Mouse (Mus musculus) cerebellum, adult 9-11 months (tissue): ENCODE results near the gene Nrxn3.
A peak's percentile ranks its signal among the peaks of the same experiment; 100 is the strongest.

Experiments
- DNase-seq: peaks from one replicate; pipeline ENCODE4 v3.0.0; 2022

The Nrxn3 gene

GRCm38 (mm10) chr12:89198764-89199525 is 476.3 kb downstream of the Nrxn3 start:
- no peak for DNase-seq

- DNase-seq: no peak
Measured at GRCm38 (mm10) chr12:89211608-89212007, 488.9 kb downstream of the Nrxn3 start.

GRCm38 (mm10) chr12:89239826-89240225 is 517.1 kb downstream of the Nrxn3 start:
- DNase-seq: no peak

GRCm38 (mm10) chr12:89241554-89241953 is 518.9 kb downstream of the Nrxn3 start:
- DNase-seq: no peak

GRCm38 (mm10) chr12:89242476-89242875 is 519.8 kb downstream of the Nrxn3 start:
- DNase-seq: no peak

- no peak for DNase-seq
Measured at GRCm38 (mm10) chr12:89255275-89255892, 532.7 kb downstream of the Nrxn3 start.

- no peak for DNase-seq
Measured at GRCm38 (mm10) chr12:89258879-89259278, 536.2 kb downstream of the Nrxn3 start.

- DNase-seq: no peak
Measured at GRCm38 (mm10) chr12:89260076-89260475, 537.4 kb downstream of the Nrxn3 start.

GRCm38 (mm10) chr12:89262261-89262660 is 539.6 kb downstream of the Nrxn3 start:
- no peak for DNase-seq

- DNase-seq: no peak
Measured at GRCm38 (mm10) chr12:89282362-89283343, 560.0 kb downstream of the Nrxn3 start.

GRCm38 (mm10) chr12:89284412-89284811 is 561.7 kb downstream of the Nrxn3 start:
- no peak for DNase-seq

GRCm38 (mm10) chr12:89287037-89287436 is 564.4 kb downstream of the Nrxn3 start:
- DNase-seq: no peak

- no peak for DNase-seq
Measured at GRCm38 (mm10) chr12:89289589-89290274, 567.1 kb downstream of the Nrxn3 start.

GRCm38 (mm10) chr12:89290736-89291574 is 568.3 kb downstream of the Nrxn3 start:
- DNase-seq: no peak

GRCm38 (mm10) chr12:89302011-89302410 is 579.3 kb downstream of the Nrxn3 start:
- peak; percentile 27 for DNase-seq

- no peak for DNase-seq
Measured at GRCm38 (mm10) chr12:89310200-89310599, 587.5 kb downstream of the Nrxn3 start.

GRCm38 (mm10) chr12:89312586-89312985 is 589.9 kb downstream of the Nrxn3 start:
- no peak for DNase-seq

GRCm38 (mm10) chr12:89325864-89326560 is 603.3 kb downstream of the Nrxn3 start:
- no peak for DNase-seq

- DNase-seq: no peak
Measured at GRCm38 (mm10) chr12:89331474-89332263, 609.0 kb downstream of the Nrxn3 start.

- no peak for DNase-seq
Measured at GRCm38 (mm10) chr12:89333486-89333885, 610.8 kb downstream of the Nrxn3 start.
